Mouse (Mus musculus): ENCODE data around the gene Fgf3. TPM values are rescaled to one million over a fixed set of nuclear protein-coding genes. Genes with fewer than 3 reads are reported as not detected.

Gene Fgf3
- total and polyA plus RNA-seq, 3 experiments = not detected

GRCm38 (mm10) chr7:144878401-144878800, 40.5 kb downstream of the Fgf3 start:
- Histone ChIP-seq H3K4me1 (ENCODE audit: control insufficient read depth in 1 of 2, insufficient read depth in 2 of 2) (no peaks in the 10 kb centered on the region), H3K4me3 (replicated peaks in 1 of 3; ENCODE audit: low read depth in 2 of 3, low read length in 2 of 3, poor library complexity in 1 of 3) (no peak overlapping the region), H3K4me2 (ENCODE audit: insufficient read depth, low read depth, poor library complexity, severe bottlenecking) (no peak overlapping the region), H3K27ac (ENCODE audit: insufficient read depth, low read depth) (no peak overlapping the region), H3K9ac (ENCODE audit: insufficient read depth, low read depth) (no peak overlapping the region), H3K79me2 (replicated peaks; ENCODE audit: control insufficient read depth, extremely low read depth, insufficient read depth, poor library complexity, severe bottlenecking) (no peaks in the 10 kb centered on the region), H3K9me3 (replicated peaks; ENCODE audit: low read length) (no peaks in the 10 kb centered on the region), H3K27me3 (replicated peaks) (peaks cover 79% of the 10 kb centered on the region), H3K36me3 (replicated peaks in 1 of 2; ENCODE audit: control insufficient read depth in 1 of 2, insufficient read depth in 1 of 2, low read length in 1 of 2) (no peaks in the 10 kb centered on the region)
- DNase-seq (ENCODE audit: extremely low read depth) = no peak
- no peak for TF ChIP-seq POLR2AphosphoS2 (IDR thresholded peaks at IDR 0.05; ENCODE audit: low read depth, low read length)
- TF ChIP-seq IRF4 (IDR thresholded peaks at IDR 0.05; ENCODE audit: low read depth, low read length) = no peak
- no peak for TF ChIP-seq CHD1 (IDR thresholded peaks at IDR 0.05; ENCODE audit: low read depth, low read length)
- no peak for TF ChIP-seq GABPA (IDR thresholded peaks at IDR 0.05; ENCODE audit: insufficient replicate concordance, low read depth, low read length)
- TF ChIP-seq MXI1 (IDR thresholded peaks at IDR 0.05; ENCODE audit: low read depth, low read length) = no peak
- no peak for TF ChIP-seq BHLHE40 (IDR thresholded peaks at IDR 0.05; ENCODE audit: low read depth, low read length)
- no peak for TF ChIP-seq CHD2 (IDR thresholded peaks at IDR 0.05; ENCODE audit: low read length)
- no peak for TF ChIP-seq SMC3 (IDR thresholded peaks at IDR 0.05; ENCODE audit: low read depth, low read length)
- TF ChIP-seq MYC (IDR thresholded peaks at IDR 0.05; ENCODE audit: low read depth, low read length) = no peak
- TF ChIP-seq POLR2A (IDR thresholded peaks at IDR 0.05; ENCODE audit: low read depth, low read length) = no peak
- TF ChIP-seq USF1 (IDR thresholded peaks at IDR 0.05; ENCODE audit: low read depth, low read length) = no peak
- TF ChIP-seq KAT2A (IDR thresholded peaks at IDR 0.05; ENCODE audit: insufficient replicate concordance, low read length) = no peak
- TF ChIP-seq MAX (IDR thresholded peaks at IDR 0.05; ENCODE audit: low read length) = no peak
- no peak for TF ChIP-seq PAX5 (IDR thresholded peaks at IDR 0.05; ENCODE audit: low read length)
- no peak for TF ChIP-seq E2F4 (IDR thresholded peaks at IDR 0.05; ENCODE audit: insufficient replicate concordance, low read depth, low read length)
- no peak for TF ChIP-seq ETS1 (conservative IDR thresholded peaks at IDR 0.05; ENCODE audit: low read depth, low read length)
- TF ChIP-seq NRF1 (IDR thresholded peaks at IDR 0.05; ENCODE audit: low read depth, low read length) = no peak
- in situ Hi-C loops (cut with MboI; ENCODE audit: low pct_ligation_motif_present, low pct_unique_long_range_greater_than_20kb, low sequenced_read_pairs) (no loop called here), dilution Hi-C loops (cut with MboI; ENCODE audit: extremely low pct_ligation_motif_present, extremely low pct_unique_long_range_greater_than_20kb, low sequenced_read_pairs) (no loop called here)

GRCm38 (mm10) chr7:144883106-144883505, 45.2 kb downstream of the Fgf3 start:
- Histone ChIP-seq H3K27ac (ENCODE audit: insufficient read depth, low read depth) (no peak overlapping the region), H3K27me3 (replicated peaks) (peaks cover 77% of the 10 kb centered on the region), H3K79me2 (replicated peaks; ENCODE audit: control insufficient read depth, extremely low read depth, insufficient read depth, poor library complexity, severe bottlenecking) (no peaks in the 10 kb centered on the region), H3K4me1 (ENCODE audit: control insufficient read depth in 1 of 2, insufficient read depth in 2 of 2) (no peaks in the 10 kb centered on the region), H3K4me3 (replicated peaks in 1 of 3; ENCODE audit: low read depth in 2 of 3, low read length in 2 of 3, poor library complexity in 1 of 3) (no peak overlapping the region), H3K9me3 (replicated peaks; ENCODE audit: low read length) (peaks cover 5% of the 10 kb centered on the region), H3K9ac (ENCODE audit: insufficient read depth, low read depth) (no peak overlapping the region), H3K36me3 (replicated peaks in 1 of 2; ENCODE audit: control insufficient read depth in 1 of 2, insufficient read depth in 1 of 2, low read length in 1 of 2) (no peaks in the 10 kb centered on the region), H3K4me2 (ENCODE audit: insufficient read depth, low read depth, poor library complexity, severe bottlenecking) (no peak overlapping the region)
- in situ Hi-C loops (cut with MboI; ENCODE audit: low pct_ligation_motif_present, low pct_unique_long_range_greater_than_20kb, low sequenced_read_pairs) = no loop called here
- DNase-seq (ENCODE audit: extremely low read depth) = no peak
- dilution Hi-C loops (cut with MboI; ENCODE audit: extremely low pct_ligation_motif_present, extremely low pct_unique_long_range_greater_than_20kb, low sequenced_read_pairs) = no loop called here
- TF ChIP-seq ELF1 (IDR thresholded peaks at IDR 0.05; ENCODE audit: low read depth, low read length) = no peak
- no peak for TF ChIP-seq ZNF384 (IDR thresholded peaks at IDR 0.05; ENCODE audit: low read depth, low read length)
- no peak for TF ChIP-seq TBP (conservative IDR thresholded peaks at IDR 0.05; ENCODE audit: low read depth, low read length)
- no peak for TF ChIP-seq ZC3H11A (IDR thresholded peaks at IDR 0.05; ENCODE audit: low read depth, low read length)
- no peak for TF ChIP-seq USF2 (conservative IDR thresholded peaks at IDR 0.05; ENCODE audit: low read depth, low read length)
- no peak for TF ChIP-seq ZKSCAN1 (IDR thresholded peaks at IDR 0.05; ENCODE audit: borderline replicate concordance, low read depth, low read length)
- TF ChIP-seq JUND (conservative IDR thresholded peaks at IDR 0.05; ENCODE audit: low read depth, low read length) = no peak
- TF ChIP-seq ZMIZ1 (IDR thresholded peaks at IDR 0.05; ENCODE audit: low read depth, low read length) = no peak
